Mouse (Mus musculus) frontal cortex, postnatal 36 days (tissue): ENCODE measurements around the gene Olfr98.
A peak's percentile ranks its signal among the peaks of the same experiment; 100 is the strongest.
"Not testable (repeated sequence)": the region's sequence is repeated elsewhere in the genome, so short reads cannot be mapped to it uniquely, and the experiment has no call there.

Experiments
- DNase-seq, 2 experiments: peaks; one replicate each; pipeline ENCODE4 v3.0.0; 2022; ENCODE audit warnings: low spot score in 2 of 2

Gene Olfr98

DNA sequence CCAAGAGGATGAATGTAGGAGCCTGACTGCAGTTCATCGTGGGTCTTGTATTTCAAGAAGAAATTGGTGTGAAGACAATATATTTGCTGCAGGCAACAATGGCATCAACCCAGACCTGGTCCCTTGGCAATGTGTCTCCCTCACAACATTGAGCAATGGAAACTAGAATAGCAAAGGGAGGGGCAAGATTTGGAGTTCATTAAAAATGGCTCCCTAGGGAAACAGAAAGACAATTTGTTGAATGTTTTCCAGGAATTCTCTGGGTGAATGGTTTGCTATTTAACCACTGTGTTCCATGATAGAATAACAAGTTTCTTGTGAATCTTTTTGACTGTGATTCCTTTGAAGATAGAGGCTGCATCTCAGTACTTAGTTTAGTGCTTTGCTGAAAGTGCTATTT is at the start of gene Olfr98:
TSS of gene Olfr98 (minus strand) at position 124 of the 400 bp plus-strand sequence.
- no peak for DNase-seq

DNA sequence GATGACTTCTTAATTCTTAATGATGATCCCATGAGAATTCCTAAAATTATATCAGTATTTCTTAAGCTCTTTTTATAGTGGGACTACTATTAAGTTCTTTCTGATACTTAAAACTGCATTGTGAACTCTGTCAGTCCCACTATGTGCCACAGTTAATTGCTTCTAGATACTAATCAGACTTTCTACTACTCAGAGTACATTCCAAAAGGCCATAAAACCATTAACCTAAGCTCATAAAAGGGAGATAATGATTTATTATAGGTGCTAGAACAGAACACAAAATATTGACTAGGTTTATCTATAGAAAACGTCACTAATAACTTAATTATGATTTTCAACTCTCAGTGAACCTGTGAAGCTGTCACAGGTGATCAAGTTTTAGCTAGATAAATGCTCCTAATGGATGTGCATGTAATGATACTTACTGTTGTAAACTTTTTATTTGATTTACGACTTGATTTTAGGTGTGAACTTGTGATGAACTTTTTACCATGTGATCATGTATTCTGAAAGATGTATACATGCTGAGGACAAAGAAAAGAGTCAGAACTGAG is 46.7 kb upstream of the Olfr98 start:
- DNase-seq: no peak

DNA sequence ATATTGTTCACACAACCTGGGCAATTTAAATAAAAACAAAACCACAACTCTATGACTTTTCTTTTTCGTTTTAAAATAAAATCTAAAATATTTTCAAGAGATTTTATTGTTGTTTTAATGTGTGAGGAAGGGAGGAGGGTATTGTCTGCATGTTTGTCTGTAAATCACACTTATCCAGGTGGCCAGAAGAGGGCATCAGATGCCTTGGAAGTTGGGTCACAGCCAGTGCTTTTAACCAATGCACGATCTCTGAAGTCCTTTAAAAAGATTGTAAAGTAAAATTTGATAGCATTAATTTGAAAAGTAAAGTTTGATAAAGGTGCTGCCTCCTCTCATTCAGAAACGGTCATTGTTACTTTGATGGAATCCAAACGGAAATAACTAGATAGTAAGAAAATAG is 44.9 kb upstream of the Olfr98 start:
- no peak for DNase-seq

DNA sequence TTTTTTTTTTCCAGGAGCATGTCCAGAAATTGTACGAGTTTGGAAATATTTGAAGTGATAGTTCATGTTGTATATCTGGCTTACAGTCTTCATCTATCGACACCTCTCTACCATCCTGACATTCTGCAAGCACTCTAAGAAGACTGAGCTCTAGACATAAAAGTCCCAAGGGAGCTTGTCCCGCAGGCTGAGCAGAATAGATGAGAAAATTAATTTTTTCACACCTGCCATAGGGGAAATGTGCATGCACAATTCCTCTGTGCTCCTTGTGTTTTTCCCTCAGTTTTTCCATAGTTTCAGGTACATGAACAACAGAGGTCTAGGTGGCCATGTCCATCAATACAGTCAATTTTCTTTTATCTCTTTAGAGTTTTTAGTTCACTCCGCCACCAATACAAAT is 40.7 kb upstream of the Olfr98 start, which contains the start of gene Olfr101:
TSS of gene Olfr101 (minus strand) at position 101 of the 400 bp plus-strand sequence.
- DNase-seq: no peak

DNA sequence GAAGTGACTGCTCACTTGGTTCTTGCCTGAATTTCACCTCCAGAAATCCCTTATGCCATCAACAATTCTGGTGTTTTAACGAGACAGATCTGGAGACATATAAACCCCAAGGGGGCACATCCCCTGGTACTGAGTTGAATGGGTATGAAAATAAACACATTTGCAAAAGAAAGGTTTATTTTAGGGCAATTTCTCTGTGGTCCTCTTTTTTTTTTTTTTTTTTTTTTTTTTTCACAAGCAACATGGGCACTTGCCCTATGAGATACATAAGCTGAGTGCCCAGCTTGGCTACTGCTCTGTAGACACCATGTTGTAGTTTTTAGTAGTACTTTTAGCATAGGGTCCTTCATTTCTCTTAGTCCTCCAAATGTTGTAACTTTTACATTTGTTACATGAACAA is 19.8 kb upstream of the Olfr98 start, which contains the start of gene Olfr99:
TSS of gene Olfr99 (minus strand) at position 101 of the 400 bp plus-strand sequence.
- no peak for DNase-seq

DNA sequence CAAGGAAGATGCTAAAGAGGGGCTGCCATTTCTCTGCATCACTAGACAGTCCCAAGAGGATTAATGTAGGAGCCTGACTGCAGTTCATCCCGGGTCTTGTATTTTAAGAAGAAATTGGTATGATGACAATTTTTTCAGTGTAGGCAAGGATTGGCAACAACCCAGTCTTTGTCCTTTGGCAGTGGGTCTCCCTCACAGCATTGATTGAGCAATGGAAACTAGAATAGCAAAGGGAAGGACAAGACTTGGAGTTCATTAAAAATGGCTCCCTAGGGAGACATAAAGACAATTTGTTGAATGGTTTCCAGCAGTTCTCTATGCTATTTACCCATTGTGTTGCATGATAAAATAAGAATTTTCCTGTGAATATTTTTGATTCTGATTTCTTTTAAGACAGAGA is 16.8 kb upstream of the Olfr98 start:
- no peak for DNase-seq

DNA sequence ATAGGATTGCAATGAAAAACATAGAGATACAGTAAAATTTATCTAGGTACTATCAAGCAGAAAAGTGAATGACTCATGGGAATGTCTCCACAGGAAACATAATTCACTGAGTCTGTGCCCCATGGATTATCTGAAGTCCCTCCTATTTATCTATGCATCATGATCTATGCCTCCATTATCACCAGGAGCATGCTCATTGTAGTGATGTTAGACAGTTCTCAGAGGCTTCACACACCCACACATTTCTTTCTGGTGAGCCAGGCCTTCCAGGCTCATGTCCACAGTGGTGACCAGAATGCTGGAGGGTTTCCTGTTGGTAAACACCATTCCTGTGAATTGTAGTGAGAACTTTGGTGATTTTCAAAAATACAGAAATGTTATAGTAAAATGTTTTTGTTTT is 13.0 kb upstream of the Olfr98 start:
- no peak for DNase-seq

DNA sequence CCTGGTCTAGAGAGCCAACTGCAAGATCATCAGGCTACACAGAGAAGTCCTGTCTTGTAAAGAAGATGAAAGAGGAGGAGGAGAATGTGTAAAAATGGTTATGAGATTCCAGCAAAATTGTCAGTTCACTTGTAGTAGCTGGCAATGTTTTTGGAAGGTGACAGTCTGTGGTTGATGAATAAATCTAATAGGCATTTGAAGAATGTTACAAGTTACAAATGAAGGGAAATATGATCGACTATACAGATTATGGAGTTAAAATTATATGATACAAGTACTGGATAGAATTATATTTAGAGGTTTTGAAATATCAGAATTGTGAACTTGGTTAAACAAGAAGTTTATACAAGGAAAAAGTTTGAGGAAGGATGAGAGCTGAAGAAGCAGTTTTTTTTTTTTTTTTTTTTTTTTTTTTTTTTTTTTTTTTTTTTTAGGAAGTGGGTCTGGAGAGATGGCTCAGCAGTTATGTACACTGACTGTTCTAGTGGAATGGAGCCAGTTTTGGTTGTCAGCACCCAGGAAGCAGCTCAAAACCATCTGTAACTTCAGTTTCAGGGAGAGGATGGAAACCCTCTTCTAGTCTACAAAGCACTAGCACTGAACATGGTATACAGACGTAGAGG is 12.2 kb upstream of the Olfr98 start:
- DNase-seq: no peak

DNA sequence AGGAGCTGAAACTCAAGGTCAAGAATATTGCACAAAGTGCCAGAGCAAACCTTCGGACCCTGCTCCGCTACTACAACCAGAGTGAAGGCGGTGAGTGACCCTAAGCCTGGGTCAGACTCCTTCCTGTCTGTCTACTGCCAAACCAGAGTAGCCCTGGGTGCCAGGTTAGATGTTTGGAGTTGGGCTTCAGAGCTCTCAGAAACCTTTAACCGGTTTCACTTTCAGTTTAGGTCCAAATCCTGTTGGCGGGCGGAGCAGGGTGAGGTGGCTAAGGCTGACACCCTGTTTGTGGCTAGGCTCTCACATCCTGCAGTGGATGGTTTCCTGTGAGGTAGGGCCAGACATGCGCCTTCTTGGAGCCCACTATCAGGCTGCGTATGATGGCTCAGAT is 7.1 kb upstream of the Olfr98 start:
- DNase-seq: no peak

DNA sequence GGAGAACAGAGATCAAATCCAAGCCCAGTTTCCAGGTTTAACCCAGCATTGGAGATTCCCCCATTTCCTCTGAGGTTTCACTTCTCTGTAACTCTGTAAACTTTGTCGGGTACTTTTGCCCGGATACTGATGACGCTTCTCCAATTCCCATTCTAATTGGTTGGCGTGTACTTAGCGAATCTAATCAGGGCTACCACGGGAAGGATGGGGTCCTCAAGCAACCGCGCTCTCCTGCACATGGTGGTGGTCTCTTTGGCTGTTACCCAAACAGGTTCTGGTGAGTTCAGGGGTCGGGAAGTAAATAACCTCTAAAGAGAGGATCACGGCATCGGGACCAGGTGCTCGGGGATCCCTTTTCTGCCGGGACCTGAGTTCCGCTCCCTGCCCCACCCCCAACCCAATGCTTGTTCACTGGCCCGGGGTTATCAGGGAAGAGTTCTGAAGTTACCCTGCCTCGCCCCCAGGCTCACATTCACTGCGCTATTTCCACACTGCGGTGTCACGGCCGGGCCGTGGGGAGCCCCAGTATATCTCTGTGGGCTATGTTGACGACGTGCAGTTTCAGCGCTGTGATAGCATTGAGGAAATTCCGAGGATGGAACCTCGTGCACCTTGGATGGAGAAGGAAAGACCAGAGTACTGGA is 6.6 kb upstream of the Olfr98 start, which contains the start of gene H2-M3:
TSS of gene H2-M3 (plus strand) at position 163 of the 644 bp plus-strand sequence.
- peak; percentile 90 to 96 for DNase-seq

DNA sequence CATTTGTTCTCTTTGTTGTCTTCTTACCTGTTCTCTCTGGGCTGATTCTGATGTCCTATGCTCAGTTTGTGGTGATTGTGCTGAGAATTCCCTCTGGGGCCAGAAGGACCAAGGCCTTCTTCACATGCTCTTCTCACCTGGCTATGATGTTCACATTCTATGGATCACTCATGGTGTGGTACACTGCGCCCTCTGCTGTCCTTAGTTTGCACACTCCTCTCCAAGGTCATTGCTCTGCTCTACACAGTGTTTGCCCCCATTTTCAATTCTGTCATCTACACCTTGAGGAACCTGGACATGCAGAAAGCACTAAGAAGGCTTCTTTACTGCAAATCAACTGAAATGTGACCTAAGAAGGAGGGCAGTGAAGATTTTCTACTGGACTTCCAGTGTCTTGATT is 13.0 kb downstream of the Olfr98 start:
- DNase-seq: peak in 1 of 2 experiments; percentile 9

DNA sequence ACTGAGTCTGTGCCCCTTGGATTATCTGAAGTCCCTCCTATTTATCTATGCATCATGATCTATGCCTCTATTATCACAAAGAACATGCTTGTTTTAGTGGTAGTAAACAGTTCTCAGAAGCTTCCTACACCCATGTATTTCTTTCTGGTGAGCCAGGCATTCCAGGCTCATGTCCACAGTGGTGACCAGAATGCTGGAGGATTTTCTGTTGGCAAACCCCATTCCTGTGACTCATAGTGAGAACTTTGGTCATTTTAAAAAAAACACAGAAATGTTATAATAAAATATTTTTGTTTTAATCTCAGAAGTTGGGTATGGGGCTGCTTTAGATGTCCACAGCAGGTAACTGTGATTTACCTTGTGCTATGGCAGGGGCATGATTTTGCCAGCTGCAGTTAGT is 14.1 kb downstream of the Olfr98 start:
- DNase-seq: no peak

DNA sequence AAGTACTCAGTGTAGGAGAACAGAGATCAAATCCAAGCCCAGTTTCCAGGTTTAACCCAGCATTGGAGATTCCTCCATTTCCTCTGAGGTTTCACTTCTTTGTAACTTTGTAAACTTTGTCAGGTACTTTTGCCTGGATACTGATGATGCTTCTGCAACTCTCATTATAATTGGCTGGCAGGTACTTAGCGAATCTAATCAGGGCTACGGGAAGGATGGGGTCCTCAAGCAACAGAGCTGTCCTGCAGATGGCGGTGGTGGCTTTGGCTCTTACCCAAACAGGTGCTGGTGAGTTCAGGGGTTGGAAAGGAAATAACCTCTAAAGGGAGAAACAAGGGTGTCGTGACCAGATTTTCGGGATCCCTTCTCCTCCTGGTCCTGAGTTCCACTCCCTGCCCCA is 16.8 kb downstream of the Olfr98 start:
- peak; percentile 9 to 40 for DNase-seq

DNA sequence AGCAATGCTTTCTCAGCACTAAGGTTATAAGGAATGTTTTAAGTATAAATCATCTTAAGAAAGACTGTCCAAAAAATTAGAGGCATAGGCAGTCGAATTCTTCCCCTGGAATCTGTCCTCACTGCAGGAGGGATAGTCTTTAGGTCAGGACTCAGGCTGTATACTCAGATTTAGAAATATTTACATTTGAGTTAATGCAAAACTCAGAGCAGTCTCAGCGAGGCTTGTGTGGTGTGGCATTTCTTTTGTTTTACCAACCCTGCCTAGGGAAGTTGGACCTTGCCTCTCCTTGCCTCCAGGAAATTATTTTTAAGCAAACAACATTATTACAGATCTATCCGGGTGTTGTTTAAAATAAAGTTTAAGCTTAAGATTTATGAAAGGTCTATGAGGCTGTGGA is 21.4 kb downstream of the Olfr98 start:
- DNase-seq: no peak

DNA sequence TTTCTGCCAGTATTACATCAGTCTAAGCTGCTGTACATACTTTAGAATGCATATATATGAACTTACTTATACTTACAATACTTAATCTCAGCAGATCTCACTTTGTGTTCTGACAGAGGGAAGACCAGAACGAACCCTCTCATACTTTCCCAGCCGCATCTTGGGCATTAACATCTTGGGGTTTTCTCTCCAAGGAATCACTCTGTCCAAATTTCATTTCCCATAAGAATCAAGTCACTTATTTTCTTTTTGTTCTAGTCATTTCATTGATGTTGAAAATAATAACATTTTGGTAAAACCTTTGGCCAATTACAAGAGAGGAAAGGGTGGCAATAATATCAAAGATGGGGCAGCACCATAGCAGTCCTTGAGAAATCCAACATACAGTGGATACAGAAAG is 26.3 kb downstream of the Olfr98 start, which contains the start of gene Olfr97:
TSS of gene Olfr97 (minus strand) at position 101 of the 400 bp plus-strand sequence.
- DNase-seq: not testable (repeated sequence)

DNA sequence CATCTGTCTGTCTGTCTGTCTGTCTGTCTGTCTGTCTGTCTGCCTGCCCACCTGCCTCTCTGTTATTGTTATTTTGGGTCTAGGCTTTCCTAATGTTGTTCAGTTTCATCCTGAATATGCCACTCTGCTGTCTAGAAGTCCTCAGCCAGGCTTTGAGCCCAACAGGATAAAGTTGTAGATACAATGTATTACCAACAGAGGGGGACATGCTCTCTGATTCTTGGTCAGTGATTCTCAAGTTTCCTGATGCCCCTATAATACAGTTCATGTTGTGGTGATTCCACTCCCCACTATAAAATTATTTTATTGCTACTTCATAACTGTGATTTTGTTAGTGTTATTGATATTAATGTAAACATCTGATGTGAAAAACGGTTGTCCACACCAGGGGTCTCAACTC is 41.7 kb downstream of the Olfr98 start:
- DNase-seq: no peak

DNA sequence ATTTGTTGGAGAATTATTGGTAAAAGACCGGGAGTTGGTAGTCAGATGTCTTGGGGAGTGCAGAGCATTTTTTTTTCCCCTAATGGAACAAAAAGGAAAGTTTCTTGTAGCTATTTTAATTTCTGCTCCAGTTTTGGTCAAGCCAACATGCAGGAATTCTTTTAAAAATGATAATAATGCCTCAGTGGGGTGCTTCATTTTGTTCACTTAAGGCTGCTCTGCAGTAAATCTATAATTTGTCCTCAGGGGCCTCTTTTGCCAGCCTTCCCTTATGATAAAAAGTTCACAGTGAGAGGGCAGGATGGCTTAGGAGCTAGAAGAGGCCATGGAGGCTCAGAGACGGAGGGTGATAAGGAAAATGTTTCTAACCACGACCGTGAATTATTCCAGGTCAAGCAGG is 43.7 kb downstream of the Olfr98 start, which contains the start of gene Olfr96:
TSS of gene Olfr96 (plus strand) at position 301 of the 400 bp plus-strand sequence.
- DNase-seq: no peak

DNA sequence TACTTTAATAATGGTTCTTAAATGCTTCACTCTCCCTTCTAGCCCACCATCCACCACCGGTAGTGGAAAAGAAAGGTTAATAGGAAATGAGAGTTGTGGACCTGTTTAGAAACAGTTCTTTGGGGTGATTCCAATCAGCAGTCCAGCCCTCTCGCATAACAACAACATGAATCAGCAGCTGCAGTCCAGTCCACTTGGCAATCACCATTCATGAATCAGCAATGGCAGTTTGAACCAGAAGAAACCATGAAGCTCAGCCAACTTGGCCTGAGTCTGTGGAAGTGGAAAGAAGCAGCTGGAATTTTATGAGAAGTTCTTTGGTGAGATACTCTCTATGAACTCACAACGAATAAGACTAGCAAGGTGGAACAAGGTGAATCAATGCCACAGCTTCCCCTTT is 45.1 kb downstream of the Olfr98 start:
- DNase-seq: no peak

DNA sequence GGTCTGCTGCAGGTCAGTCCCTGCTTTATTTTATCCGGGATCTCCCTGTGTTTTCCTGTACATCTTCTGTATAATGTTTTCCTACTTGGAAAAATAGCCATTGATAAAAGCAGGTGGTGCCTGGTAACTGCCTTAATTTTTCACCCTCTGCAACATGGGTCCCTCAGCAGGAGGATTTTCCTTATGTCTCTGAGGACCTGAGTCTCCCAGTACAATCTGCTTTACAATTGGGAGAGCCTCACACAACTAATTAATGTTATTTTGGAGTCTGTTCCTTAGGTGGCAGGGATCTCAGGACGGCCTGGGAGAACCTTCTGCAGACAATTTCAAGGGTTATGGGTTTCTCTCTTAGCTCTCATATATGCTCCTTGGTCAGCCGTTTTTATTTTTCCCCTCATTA is 50.5 kb downstream of the Olfr98 start, which contains the start of gene Olfr95:
TSS of gene Olfr95 (minus strand) at position 101 of the 400 bp plus-strand sequence.
- no peak for DNase-seq
